Mouse (Mus musculus): Measurements from ENCODE around the gene Fndc3b. TPM values are rescaled to one million over a fixed set of nuclear protein-coding genes. Genes with fewer than 3 reads are reported as not detected.

The Fndc3b gene
- total RNA-seq (2015) (23.6 and 29.8 TPM in 2 replicates), total RNA-seq (2017) (13.0 and 13.9 TPM in 2 replicates)

- peak; percentile 91 for ATAC-seq (ENCODE audit: poor library complexity, severe bottlenecking)
Measured at GRCm38 (mm10) chr3:27710648-27711428, at the start of gene Fndc3b. TSS of gene Fndc3b (minus strand) at chr3:27711307.

- no peak for ATAC-seq (ENCODE audit: poor library complexity, severe bottlenecking)
Measured at GRCm38 (mm10) chr3:27760278-27760677, 49.2 kb upstream of the Fndc3b start.

GRCm38 (mm10) chr3:27758976-27759375 is 47.9 kb upstream of the Fndc3b start:
- ATAC-seq (ENCODE audit: poor library complexity, severe bottlenecking): no peak

- ATAC-seq (ENCODE audit: poor library complexity, severe bottlenecking): no peak
Measured at GRCm38 (mm10) chr3:27751657-27752056, 40.5 kb upstream of the Fndc3b start.

- ATAC-seq (ENCODE audit: poor library complexity, severe bottlenecking): peak; percentile 59
Measured at GRCm38 (mm10) chr3:27751156-27751555, 40.0 kb upstream of the Fndc3b start.

- no peak for ATAC-seq (ENCODE audit: poor library complexity, severe bottlenecking)
Measured at GRCm38 (mm10) chr3:27745651-27746050, 34.5 kb upstream of the Fndc3b start.

GRCm38 (mm10) chr3:27744754-27745153 is 33.6 kb upstream of the Fndc3b start:
- ATAC-seq (ENCODE audit: poor library complexity, severe bottlenecking): no peak

GRCm38 (mm10) chr3:27743271-27744145 is 32.4 kb upstream of the Fndc3b start:
- peak; percentile 43; the same call in 1 of the 2 replicates for ATAC-seq (ENCODE audit: poor library complexity, severe bottlenecking)

- peak; percentile 99 for ATAC-seq (ENCODE audit: poor library complexity, severe bottlenecking)
Measured at GRCm38 (mm10) chr3:27742124-27742523, 31.0 kb upstream of the Fndc3b start.

- ATAC-seq (ENCODE audit: poor library complexity, severe bottlenecking): no peak
Measured at GRCm38 (mm10) chr3:27740136-27740535, 29.0 kb upstream of the Fndc3b start.

- ATAC-seq (ENCODE audit: poor library complexity, severe bottlenecking): no peak
Measured at GRCm38 (mm10) chr3:27736180-27736579, 25.1 kb upstream of the Fndc3b start.

- peak; percentile 64; the same call in 1 of the 2 replicates for ATAC-seq (ENCODE audit: poor library complexity, severe bottlenecking)
Measured at GRCm38 (mm10) chr3:27735113-27735512, 24.0 kb upstream of the Fndc3b start.

- no peak for ATAC-seq (ENCODE audit: poor library complexity, severe bottlenecking)
Measured at GRCm38 (mm10) chr3:27728798-27729782, 18.0 kb upstream of the Fndc3b start.

GRCm38 (mm10) chr3:27728176-27728575 is 17.1 kb upstream of the Fndc3b start:
- no peak for ATAC-seq (ENCODE audit: poor library complexity, severe bottlenecking)

- no peak for ATAC-seq (ENCODE audit: poor library complexity, severe bottlenecking)
Measured at GRCm38 (mm10) chr3:27725752-27726151, 14.6 kb upstream of the Fndc3b start.

GRCm38 (mm10) chr3:27724208-27724607 is 13.1 kb upstream of the Fndc3b start:
- ATAC-seq (ENCODE audit: poor library complexity, severe bottlenecking): no peak

- no peak for ATAC-seq (ENCODE audit: poor library complexity, severe bottlenecking)
Measured at GRCm38 (mm10) chr3:27718829-27719365, 7.8 kb upstream of the Fndc3b start.

GRCm38 (mm10) chr3:27713971-27714370 is 2.9 kb upstream of the Fndc3b start:
- no peak for ATAC-seq (ENCODE audit: poor library complexity, severe bottlenecking)

GRCm38 (mm10) chr3:27712421-27712820 is 1.3 kb upstream of the Fndc3b start:
- ATAC-seq (ENCODE audit: poor library complexity, severe bottlenecking): no peak

All from megakaryocyte, adult 5-6 weeks (primary cell).